Mouse (Mus musculus) ES-Bruce4 (cell line): ENCODE results near the gene Ntmt1. TPM values are rescaled to one million over a fixed set of nuclear protein-coding genes. Genes with fewer than 3 reads are reported as not detected.

Source experiments
- H3K27ac ChIP-seq: 2 replicates; pipeline ENCODE4 v1.5.1; 2012; ENCODE audit warnings: low read length, inconsistent platforms; ENCODE audit not compliant: insufficient read depth
- H3K27me3 ChIP-seq: 2 replicates; pipeline ENCODE4 v1.6.1; 2012; ENCODE audit warnings: mild to moderate bottlenecking, low read length, inconsistent platforms; ENCODE audit not compliant: control insufficient read depth, poor library complexity, insufficient read depth, severe bottlenecking
- H3K36me3 ChIP-seq: 2 replicates; pipeline ENCODE4 v1.6.1; 2012; ENCODE audit warnings: inconsistent platforms, mild to moderate bottlenecking, low read length, moderate library complexity; ENCODE audit not compliant: control insufficient read depth, poor library complexity, insufficient read depth, severe bottlenecking
- H3K4me1 ChIP-seq: one replicate; pipeline ENCODE4 v1.8.1; 2011; ENCODE audit warnings: low read length; ENCODE audit not compliant: control insufficient read depth, insufficient read depth
- H3K4me3 ChIP-seq: 2 replicates; pipeline ENCODE4 v1.5.1; 2011; ENCODE audit warnings: low read depth, mild to moderate bottlenecking, low read length
- H3K9ac ChIP-seq: 2 replicates; pipeline ENCODE4 v1.6.1; 2012; ENCODE audit warnings: low read depth, mild to moderate bottlenecking, inconsistent platforms; ENCODE audit not compliant: poor library complexity, severe bottlenecking
- H3K9me3 ChIP-seq: replicated peaks from 2 replicates; pipeline ENCODE4 v1.6.1; 2012; ENCODE audit warnings: mild to moderate bottlenecking, low read length, inconsistent platforms; ENCODE audit not compliant: control insufficient read depth, poor library complexity, insufficient read depth, severe bottlenecking
- CTCF ChIP-seq: IDR thresholded peaks from one replicate; pipeline ENCODE4 v1.8.1; 2011; ENCODE audit warnings: low read depth, low read length
- EP300 ChIP-seq: IDR thresholded peaks from 2 replicates; pipeline ENCODE4 v1.6.1; 2011; ENCODE audit warnings: low read depth, low read length; ENCODE audit not compliant: insufficient read depth
- POLR2A ChIP-seq: IDR thresholded peaks from one replicate; pipeline ENCODE4 v1.8.1; 2011; ENCODE audit warnings: low read length; ENCODE audit not compliant: insufficient read depth
- polyA plus RNA-seq: library from polyadenylated mRNA; stranded (reverse); fragments of >200 nt; gene quantifications from 2 replicates; pipeline ENCODE4 v1.2.4, GENCODE M21; 2011; ENCODE audit warnings: low read depth; ENCODE audit not compliant: missing spikeins, insufficient read depth, insufficient read length

Gene Ntmt1
- polyA plus RNA-seq, 1 experiment, result 42.6 TPM

- Histone ChIP-seq H3K4me1 (peaks cover 4% of the 10 kb centered on the region), H3K27me3 (peaks cover 9% of the 10 kb centered on the region), H3K9me3 (no peaks in the 10 kb centered on the region), H3K27ac (no peak overlapping the region), H3K4me3 (no peak overlapping the region), H3K9ac (no peak overlapping the region; the same call in 1 of the 2 replicates), H3K36me3 (no peaks in the 10 kb centered on the region)
- TF ChIP-seq POLR2A (no peak), CTCF (no peak), EP300 (no peak)
These were observed 38.6 kb downstream of the Ntmt1 start for GRCm38 (mm10) chr2:30846236-30846635.

DNA sequence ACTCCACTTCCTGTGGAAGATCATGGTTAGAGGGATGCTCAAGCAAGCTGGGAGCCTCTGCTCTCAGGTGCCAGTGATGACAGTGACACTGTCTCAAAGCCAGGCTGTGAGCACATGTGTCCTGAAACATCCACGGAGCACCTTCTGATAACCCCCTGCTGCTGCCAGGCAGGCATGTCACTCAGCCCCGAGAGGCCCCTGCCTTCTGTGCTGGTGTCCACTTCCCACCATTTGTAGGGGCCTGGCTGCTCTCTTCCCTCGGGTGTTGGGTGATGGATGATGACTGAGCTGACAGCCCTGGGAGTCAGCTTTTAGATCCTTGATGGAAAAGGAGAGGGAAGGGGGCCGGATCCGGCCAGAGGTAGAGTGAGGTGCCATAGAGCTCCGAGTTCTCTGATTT is 39.1 kb downstream of the Ntmt1 start:
- H3K27me3 ChIP-seq, result peaks cover 9% of the 10 kb centered on the region
- H3K4me3 ChIP-seq, result no peak overlapping the region
- H3K9ac ChIP-seq, result no peak overlapping the region
- H3K27ac ChIP-seq, result no peak overlapping the region
- H3K9me3 ChIP-seq, result no peaks in the 10 kb centered on the region
- peaks cover 4% of the 10 kb centered on the region for H3K4me1 ChIP-seq
- H3K36me3 ChIP-seq, result no peaks in the 10 kb centered on the region
- TF ChIP-seq POLR2A (no peak), EP300 (no peak), CTCF (no peak)

DNA sequence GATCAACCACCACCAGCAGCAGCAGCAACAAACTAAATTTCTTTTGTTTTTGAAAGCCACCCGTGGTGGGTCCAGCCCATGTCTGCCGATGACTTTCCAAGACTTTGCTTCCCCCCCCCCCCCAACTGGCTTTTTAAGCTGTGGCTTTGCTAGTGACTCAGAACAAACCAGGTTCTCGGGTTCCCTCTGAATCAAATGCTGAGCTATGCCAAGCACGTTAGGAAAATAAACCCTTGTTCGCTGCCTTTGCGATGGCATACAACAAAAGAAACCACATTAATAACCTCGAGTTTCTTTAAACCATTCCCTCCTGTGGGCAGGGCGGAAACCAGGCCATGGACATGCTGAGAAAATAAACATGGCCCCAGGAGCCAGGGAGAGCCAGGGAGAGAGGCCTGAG is 40.6 kb downstream of the Ntmt1 start:
- Histone ChIP-seq H3K9me3 (no peaks in the 10 kb centered on the region), H3K36me3 (no peaks in the 10 kb centered on the region), H3K27me3 (peaks cover 9% of the 10 kb centered on the region), H3K4me3 (no peak overlapping the region), H3K4me1 (peaks cover 4% of the 10 kb centered on the region), H3K27ac (no peak overlapping the region), H3K9ac (no peak overlapping the region)
- no peak for TF ChIP-seq CTCF
- TF ChIP-seq POLR2A, result no peak
- no peak for TF ChIP-seq EP300

- no peak overlapping the region for H3K9ac ChIP-seq
- TF ChIP-seq POLR2A, result no peak
- TF ChIP-seq CTCF, result no peak
- no peak for TF ChIP-seq EP300
- no peaks in the 10 kb centered on the region for H3K36me3 ChIP-seq
- H3K27me3 ChIP-seq, result peaks cover under 1% of the 10 kb centered on the region; the same call in 1 of the 2 replicates
- no peaks in the 10 kb centered on the region for H3K9me3 ChIP-seq
- H3K27ac ChIP-seq, result no peak overlapping the region
- H3K4me3 ChIP-seq, result no peak overlapping the region
- peaks cover 4% of the 10 kb centered on the region for H3K4me1 ChIP-seq
These were observed 43.0 kb downstream of the Ntmt1 start for GRCm38 (mm10) chr2:30850581-30850980.

DNA sequence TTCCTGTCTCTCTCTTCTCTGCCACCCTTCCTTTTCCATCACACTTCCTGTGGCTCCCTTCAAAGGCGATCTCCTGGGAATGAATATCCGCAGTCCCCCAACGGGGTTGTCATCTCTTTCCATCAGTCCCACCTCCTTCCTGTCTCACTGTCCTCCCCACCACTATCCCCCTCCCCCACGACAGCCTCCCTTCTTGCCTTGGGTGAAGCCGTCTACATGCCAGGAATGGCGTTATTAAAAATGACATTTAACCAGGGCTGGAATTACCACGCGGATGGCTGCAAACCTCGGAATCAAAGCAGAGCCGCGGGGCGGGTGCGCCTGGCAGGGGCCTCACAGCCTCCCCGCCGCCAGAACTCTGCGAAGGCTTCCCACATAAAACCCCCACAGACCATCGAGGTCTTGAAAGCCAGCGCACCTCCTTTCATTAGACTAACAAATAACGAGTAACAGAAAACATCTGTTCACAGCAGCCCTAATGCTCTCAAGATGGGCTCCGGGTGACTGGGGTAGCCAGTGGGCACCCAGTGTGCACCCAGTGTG is 45.2 kb downstream of the Ntmt1 start:
- Histone ChIP-seq H3K36me3 (no peaks in the 10 kb centered on the region), H3K4me1 (no peaks in the 10 kb centered on the region), H3K27ac (no peak overlapping the region), H3K9ac (no peak overlapping the region), H3K4me3 (no peak overlapping the region), H3K9me3 (no peaks in the 10 kb centered on the region), H3K27me3 (no peaks in the 10 kb centered on the region)
- no peak for TF ChIP-seq EP300
- no peak for TF ChIP-seq POLR2A
- TF ChIP-seq CTCF, result no peak

GRCm38 (mm10) chr2:30857076-30857475 is 49.5 kb downstream of the Ntmt1 start:
- Histone ChIP-seq H3K9ac (no peak overlapping the region), H3K4me1 (no peaks in the 10 kb centered on the region), H3K36me3 (no peaks in the 10 kb centered on the region), H3K27ac (no peak overlapping the region), H3K27me3 (no peaks in the 10 kb centered on the region), H3K9me3 (no peaks in the 10 kb centered on the region), H3K4me3 (no peak overlapping the region)
- no peak for TF ChIP-seq EP300
- TF ChIP-seq CTCF, result no peak
- no peak for TF ChIP-seq POLR2A
